Mouse (Mus musculus): ENCODE results near the gene Them5. TPM values are rescaled to one million over a fixed set of nuclear protein-coding genes. Genes with fewer than 3 reads are reported as not detected.

Them5 gene
- polyA plus RNA-seq (2014; fragmentation: Illumina TruSeq; extraction: RNeasy Lipid Tissue Mini Kit (QIAGEN cat#74804); ENCODE audit: low read depth, low replicate concordance) = not detected

GRCm38 (mm10) chr3:94341959-94342422 lies at the start of gene Them5:
Gene Them5 (plus strand): TSS chr3:94342099.

GRCm38 (mm10) chr3:94309633-94310363 lies 32.1 kb upstream of the Them5 start, which contains the start of gene Them4:
Gene Them4 (plus strand): TSS chr3:94310089.

GRCm38 (mm10) chr3:94362138-94362537 lies 20.2 kb downstream of the Them5 start, which contains the start of gene C2cd4d:
Gene C2cd4d (plus strand): TSS chr3:94362438.

GRCm38 (mm10) chr3:94372641-94373040 lies 30.7 kb downstream of the Them5 start, which contains the start of gene Rorc:
Gene Rorc (plus strand): TSS chr3:94372794.

Other genes starting within 250 kb of the Them5 start
- gene Gm10696, start 163.9 kb upstream of the Them5 start, polyA plus RNA-seq (2014; fragmentation: Illumina TruSeq; extraction: RNeasy Lipid Tissue Mini Kit (QIAGEN cat#74804); ENCODE audit: low read depth, low replicate concordance) = not detected
- not detected for gene Gm5286, start 145.4 kb upstream of the Them5 start, polyA plus RNA-seq (2014; fragmentation: Illumina TruSeq; extraction: RNeasy Lipid Tissue Mini Kit (QIAGEN cat#74804); ENCODE audit: low read depth, low replicate concordance)
- not detected for gene Gm4778, start 78.1 kb upstream of the Them5 start, polyA plus RNA-seq (2014; fragmentation: Illumina TruSeq; extraction: RNeasy Lipid Tissue Mini Kit (QIAGEN cat#74804); ENCODE audit: low read depth, low replicate concordance)
- gene Them4, start 32.0 kb upstream of the Them5 start, polyA plus RNA-seq (2014; fragmentation: Illumina TruSeq; extraction: RNeasy Lipid Tissue Mini Kit (QIAGEN cat#74804); ENCODE audit: low read depth, low replicate concordance) = 18.3 TPM
- gene C2cd4d, start 20.3 kb downstream of the Them5 start, polyA plus RNA-seq (2014; fragmentation: Illumina TruSeq; extraction: RNeasy Lipid Tissue Mini Kit (QIAGEN cat#74804); ENCODE audit: low read depth, low replicate concordance) = not detected
- gene Rorc, start 30.7 kb downstream of the Them5 start, polyA plus RNA-seq (2014; fragmentation: Illumina TruSeq; extraction: RNeasy Lipid Tissue Mini Kit (QIAGEN cat#74804); ENCODE audit: low read depth, low replicate concordance) = 56.8 TPM
- gene Lingo4, start 56.4 kb downstream of the Them5 start, polyA plus RNA-seq (2014; fragmentation: Illumina TruSeq; extraction: RNeasy Lipid Tissue Mini Kit (QIAGEN cat#74804); ENCODE audit: low read depth, low replicate concordance) = not detected
- 7.4 TPM for gene Tdrkh, start 71.2 kb downstream of the Them5 start, polyA plus RNA-seq (2014; fragmentation: Illumina TruSeq; extraction: RNeasy Lipid Tissue Mini Kit (QIAGEN cat#74804); ENCODE audit: low read depth, low replicate concordance)
- gene Mrpl9, start 101.2 kb downstream of the Them5 start, polyA plus RNA-seq (2014; fragmentation: Illumina TruSeq; extraction: RNeasy Lipid Tissue Mini Kit (QIAGEN cat#74804); ENCODE audit: low read depth, low replicate concordance) = 93.0 TPM
- not detected for gene Oaz3, start 101.8 kb downstream of the Them5 start, polyA plus RNA-seq (2014; fragmentation: Illumina TruSeq; extraction: RNeasy Lipid Tissue Mini Kit (QIAGEN cat#74804); ENCODE audit: low read depth, low replicate concordance)
- not detected for gene Celf3, start 136.2 kb downstream of the Them5 start, polyA plus RNA-seq (2014; fragmentation: Illumina TruSeq; extraction: RNeasy Lipid Tissue Mini Kit (QIAGEN cat#74804); ENCODE audit: low read depth, low replicate concordance)
- gene Riiad1, start 138.2 kb downstream of the Them5 start, polyA plus RNA-seq (2014; fragmentation: Illumina TruSeq; extraction: RNeasy Lipid Tissue Mini Kit (QIAGEN cat#74804); ENCODE audit: low read depth, low replicate concordance) = 2.4 TPM
- gene Snx27, start 240.6 kb downstream of the Them5 start, polyA plus RNA-seq (2014; fragmentation: Illumina TruSeq; extraction: RNeasy Lipid Tissue Mini Kit (QIAGEN cat#74804); ENCODE audit: low read depth, low replicate concordance) = 20.0 TPM

Data from heart, adult 10 weeks (tissue).